Mouse (Mus musculus) CD4-positive, CD25-positive, alpha-beta regulatory T cell, adult 4 months (primary cell): ENCODE results near the gene Cops6. TPM values are rescaled to one million over a fixed set of nuclear protein-coding genes. Genes with fewer than 3 reads are reported as not detected.

Source experiments
- ATAC-seq: one replicate; pipeline ENCODE4 v1.8.0; 2017
- polyA plus RNA-seq, 2 experiments: library from polyadenylated mRNA; unstranded; fragments of 100-300 nt; shearing (Covaris generic); gene quantifications; one replicate each; pipeline ENCODE4 v1.2.1; 2017

The Cops6 gene
- polyA plus RNA-seq, 2 experiments from 2014 or later = 184 to 231 TPM

- peak; percentile 86 for ATAC-seq
Observed at GRCm38 (mm10) chr5:138187661-138188306, 26.9 kb downstream of the Cops6 start.

- ATAC-seq = peak; percentile 70
Observed at GRCm38 (mm10) chr5:138193771-138194727, 33.2 kb downstream of the Cops6 start, which contains the start of gene Mblac1. Gene Mblac1 (plus strand): TSS chr5:138194314.

DNA sequence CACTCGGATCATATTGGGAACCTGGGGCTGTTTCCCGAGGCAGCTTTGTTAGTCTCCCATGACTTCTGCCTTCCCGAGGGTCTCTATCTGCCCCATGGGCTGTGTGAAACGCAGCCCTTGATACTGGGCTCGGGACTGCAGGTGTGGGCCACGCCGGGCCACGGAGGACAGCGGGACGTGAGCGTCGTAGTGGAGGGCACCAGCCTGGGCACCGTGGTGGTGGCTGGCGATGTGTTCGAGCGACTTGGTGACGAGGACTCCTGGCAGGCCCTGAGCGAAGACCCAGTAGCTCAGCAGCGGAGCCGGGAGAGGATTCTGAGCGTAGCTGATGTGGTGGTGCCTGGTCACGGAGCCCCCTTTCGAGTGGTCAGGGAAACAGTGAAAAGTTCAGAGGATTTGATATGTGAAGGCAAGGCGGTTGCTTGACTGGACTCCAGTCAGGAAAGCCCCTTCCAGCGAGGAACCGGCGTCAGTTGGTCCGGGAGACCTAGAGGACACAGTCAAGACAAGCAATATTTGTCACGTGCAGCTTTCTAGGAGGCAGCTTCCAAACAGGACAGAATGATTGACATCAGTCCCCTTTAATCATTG is 34.0 kb downstream of the Cops6 start:
- peak; percentile 19 for ATAC-seq

GRCm38 (mm10) chr5:138195463-138195862 is 34.6 kb downstream of the Cops6 start:
- no peak for ATAC-seq

- ATAC-seq = no peak
Observed at GRCm38 (mm10) chr5:138199576-138199975, 38.7 kb downstream of the Cops6 start.

- ATAC-seq = no peak
Observed at GRCm38 (mm10) chr5:138202086-138202485, 41.2 kb downstream of the Cops6 start.

DNA sequence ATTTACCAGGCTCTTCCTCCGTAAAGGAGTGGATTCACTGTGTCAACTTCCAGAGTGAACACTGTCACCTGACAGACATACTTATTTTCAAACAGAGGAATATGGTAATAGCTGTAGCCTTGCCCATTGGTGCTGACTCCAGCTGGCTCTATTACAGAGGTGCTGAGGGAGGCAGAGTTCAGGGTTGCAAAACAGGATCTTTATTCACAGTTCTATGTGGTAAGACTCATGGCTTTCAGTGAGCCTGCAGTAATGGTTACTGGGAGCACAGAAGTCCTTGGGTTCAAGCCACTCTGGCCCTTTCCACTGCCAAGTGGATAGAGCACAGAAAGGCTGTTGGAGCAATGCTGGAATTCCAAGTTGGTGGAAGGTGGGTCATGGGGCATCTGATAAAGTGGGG is 46.4 kb downstream of the Cops6 start:
- no peak for ATAC-seq

GRCm38 (mm10) chr5:138207873-138208272 is 47.0 kb downstream of the Cops6 start:
- ATAC-seq = no peak

Other genes with a start within 250 kb of the Cops6 start
- not detected for gene Cyp3a13, start 239.5 kb upstream of the Cops6 start, polyA plus RNA-seq
- gene Gjc3, start 198.0 kb upstream of the Cops6 start, polyA plus RNA-seq = under 1 TPM in 1 of 2 experiments, not detected in 1; 0.08 TPM
- gene Azgp1, start 179.6 kb upstream of the Cops6 start, polyA plus RNA-seq = not detected
- gene Smok3a, start 139.8 kb upstream of the Cops6 start, polyA plus RNA-seq = not detected
- gene Smok3b, start 139.6 kb upstream of the Cops6 start, polyA plus RNA-seq = not detected
- gene Smok3c, start 107.9 kb upstream of the Cops6 start, polyA plus RNA-seq = not detected
- gene Zkscan1, start 76.0 kb upstream of the Cops6 start, polyA plus RNA-seq = 10 to 100 TPM in 1 of 2 experiments, 1 to 10 TPM in 1; 9.2 to 13.0 TPM
- 10 to 100 TPM; 22.8 TPM for gene Zscan21, start 44.2 kb upstream of the Cops6 start, polyA plus RNA-seq
- 10 to 100 TPM; 10.6 to 20.3 TPM for gene Zfp113, start 5.3 kb upstream of the Cops6 start, polyA plus RNA-seq
- gene Ap4m1, start 10.9 kb downstream of the Cops6 start, polyA plus RNA-seq = 1 to 10 TPM; 5.3 to 6.1 TPM
- 10 to 100 TPM; 47.6 to 74.5 TPM for gene Mcm7, start 11.4 kb downstream of the Cops6 start, polyA plus RNA-seq
- gene Taf6, start 26.4 kb downstream of the Cops6 start, polyA plus RNA-seq = 10 to 100 TPM; 60.5 to 73.4 TPM
- gene Cnpy4, start 26.4 kb downstream of the Cops6 start, polyA plus RNA-seq = 10 to 100 TPM; 42.2 to 61.8 TPM
- not detected for gene Mblac1, start 33.2 kb downstream of the Cops6 start, polyA plus RNA-seq
- gene Nxpe5, start 64.8 kb downstream of the Cops6 start, polyA plus RNA-seq = under 1 TPM in 1 of 2 experiments, not detected in 1; 0.31 TPM
- 100 to 1,000 TPM; 111 to 120 TPM for gene Lamtor4, start 94.4 kb downstream of the Cops6 start, polyA plus RNA-seq
- gene BC037034, start 103.0 kb downstream of the Cops6 start, polyA plus RNA-seq = 1 to 10 TPM; 2.7 to 4.4 TPM
- under 1 TPM in 1 of 2 experiments, not detected in 1; 0.77 TPM for gene Gal3st4, start 111.8 kb downstream of the Cops6 start, polyA plus RNA-seq
- not detected for gene Gm43720, start 118.9 kb downstream of the Cops6 start, polyA plus RNA-seq
- gene Gpc2, start 118.9 kb downstream of the Cops6 start, polyA plus RNA-seq = under 1 TPM; 0.19 to 0.96 TPM
- gene Stag3, start 119.2 kb downstream of the Cops6 start, polyA plus RNA-seq = under 1 TPM in 1 of 2 experiments, not detected in 1; 0.70 TPM
- 10 to 100 TPM; 12.0 to 12.9 TPM for gene Pvrig, start 180.9 kb downstream of the Cops6 start, polyA plus RNA-seq